Mouse (Mus musculus) midbrain, postnatal 0 days (tissue): ENCODE measurements around the gene Ercc2. TPM values are rescaled to one million over a fixed set of nuclear protein-coding genes. Genes with fewer than 3 reads are reported as not detected.

Experiments
- ATAC-seq: fragments of 200-750 bp; cut with Nextera tagmentation; 2 replicates; pipeline ENCODE4 v1.8.0; 2017; ENCODE audit warnings: moderate number of reproducible peaks, mild to moderate bottlenecking, moderate TSS enrichment, moderate library complexity; ENCODE audit not compliant: low FRiP score
- DNase-seq: peaks from one replicate; pipeline ENCODE4 v3.0.0-alpha.2; 2015; ENCODE audit warnings: low spot score
- H3K27ac ChIP-seq: fragments of 300-500 bp; sonication (generic); 2 replicates; pipeline ENCODE4 v1.5.1; 2014; ENCODE audit warnings: low read depth, mild to moderate bottlenecking, low read length, mixed read lengths
- H3K27me3 ChIP-seq: fragments of 300-500 bp; sonication (generic); 2 replicates; pipeline ENCODE4 v1.6.1; 2014; ENCODE audit warnings: low read length, control low read depth, mixed read lengths; ENCODE audit not compliant: insufficient read depth
- H3K36me3 ChIP-seq: fragments of 300-500 bp; sonication (generic); 2 replicates; pipeline ENCODE4 v1.6.1; 2014; ENCODE audit warnings: low read length, control low read depth, mixed read lengths; ENCODE audit not compliant: insufficient read depth
- H3K4me1 ChIP-seq: fragments of 300-500 bp; sonication (generic); 2 replicates; pipeline ENCODE4 v1.6.1; 2014; ENCODE audit warnings: mild to moderate bottlenecking, control low read depth, antibody characterized with exemption, low read length, mixed read lengths; ENCODE audit not compliant: insufficient read depth
- H3K4me2 ChIP-seq: fragments of 300-500 bp; sonication (generic); 2 replicates; pipeline ENCODE4 v1.6.1; 2014; ENCODE audit warnings: low read depth, mild to moderate bottlenecking, low read length, mixed read lengths; ENCODE audit not compliant: poor library complexity, severe bottlenecking
- H3K4me3 ChIP-seq: fragments of 300-500 bp; sonication (generic); 2 replicates; pipeline ENCODE4 v1.5.1; 2014; ENCODE audit warnings: low read depth, mild to moderate bottlenecking, low read length, moderate library complexity
- H3K9ac ChIP-seq: fragments of 300-500 bp; sonication (generic); replicated peaks from 2 replicates; pipeline ENCODE4 v1.6.1; 2014; ENCODE audit warnings: mild to moderate bottlenecking, low read length, moderate library complexity, mixed read lengths; ENCODE audit not compliant: poor library complexity, severe bottlenecking
- H3K9me3 ChIP-seq: fragments of 300-500 bp; sonication (generic); 2 replicates; pipeline ENCODE4 v1.6.1; 2016; ENCODE audit warnings: low read length, control low read depth
- CTCF ChIP-seq: IDR thresholded peaks from 2 replicates; pipeline ENCODE4 v1.5.1; 2016; ENCODE audit warnings: antibody characterized with exemption, mild to moderate bottlenecking
- WGBS: fragments of 180-500 bp; shearing (Covaris S2); extraction: QIAGEN DNeasy Blood & Tissue Kit; methylation state at CpG from one replicate; pipeline ENCODE4 v1.1.7; 2014; 5-methylcytosine and 5-hydroxymethylcytosine counted together
- polyA plus RNA-seq: library from polyadenylated mRNA; unstranded; fragments of >200 nt; fragmentation: Nextera tagmentation; extraction: Ambion mirVana; gene quantifications from 2 replicates; pipeline ENCODE4 v1.2.1, GENCODE M21; 2015
- total RNA-seq: library from RNA; depleted of rRNA; stranded (reverse); fragments of >200 nt; gene quantifications from 2 replicates; pipeline ENCODE4 v1.2.3, GENCODE M21; 2014

The Ercc2 gene
- total and polyA plus RNA-seq, 2 experiments from 2014 or later = 22.9 to 63.0 TPM

DNA sequence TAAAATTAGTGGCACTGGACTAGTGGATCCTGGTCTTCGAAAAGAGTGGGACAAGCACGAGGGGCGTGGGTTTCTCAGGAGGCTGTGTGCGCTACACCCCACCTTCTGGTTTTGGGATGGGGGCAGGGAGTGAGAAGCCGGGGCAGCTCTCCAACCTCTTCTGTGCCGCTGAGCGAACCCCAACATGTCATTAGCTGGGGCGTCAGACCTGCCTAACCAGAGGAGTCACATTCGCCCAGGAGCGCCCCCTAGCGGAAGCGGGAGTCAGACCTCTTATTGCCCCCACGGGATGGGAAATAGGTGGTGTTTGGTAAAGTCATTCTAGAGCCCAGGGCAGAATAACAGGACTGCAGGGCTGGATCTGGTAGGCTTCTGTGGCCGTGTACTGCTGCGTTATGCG is 20.1 kb upstream of the Ercc2 start:
- no peaks in the 10 kb centered on the region for H3K27me3 ChIP-seq
- H3K4me2 ChIP-seq = peak overlapping the region; percentile 96
- WGBS = 11% methylated on average over 16 of the region's 16 CpGs
- no peaks in the 10 kb centered on the region for H3K9me3 ChIP-seq
- peak overlapping the region; percentile 63 for H3K4me3 ChIP-seq
- H3K27ac ChIP-seq = no peak overlapping the region
- no peak overlapping the region for H3K9ac ChIP-seq
- no peaks in the 10 kb centered on the region for H3K4me1 ChIP-seq
- H3K36me3 ChIP-seq = no peaks in the 10 kb centered on the region
- ATAC-seq = no peak
- no peak for DNase-seq
- peak; percentile 68 for TF ChIP-seq CTCF

DNA sequence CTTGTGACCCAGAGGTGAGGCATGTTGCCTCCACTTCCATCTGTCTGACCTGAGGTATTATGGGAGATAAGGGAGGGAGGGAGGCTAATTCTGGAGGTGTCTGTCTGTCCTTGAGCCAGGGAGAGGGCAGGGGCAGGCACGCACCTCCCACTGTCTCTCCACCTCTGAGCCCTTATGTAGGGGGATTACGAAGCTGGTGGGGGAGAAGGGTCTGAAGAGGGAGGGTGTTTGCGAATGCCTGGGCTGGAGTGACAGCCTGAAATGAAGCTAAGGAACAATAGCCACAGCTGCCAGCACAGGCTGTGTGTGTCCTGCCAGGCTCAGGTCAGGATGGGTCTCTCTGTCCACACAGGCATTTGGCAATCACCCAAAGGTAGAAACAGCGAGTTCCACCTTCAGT is 19.5 kb upstream of the Ercc2 start:
- H3K4me3 ChIP-seq = no peak overlapping the region
- no peak for TF ChIP-seq CTCF
- H3K9me3 ChIP-seq = no peaks in the 10 kb centered on the region
- no peak overlapping the region for H3K27ac ChIP-seq
- H3K27me3 ChIP-seq = no peaks in the 10 kb centered on the region
- H3K9ac ChIP-seq = 0 out of 2 replicates have a peak overlapping the region, but pooled peaks have one; percentile 13
- no peaks in the 10 kb centered on the region for H3K4me1 ChIP-seq
- no peaks in the 10 kb centered on the region for H3K36me3 ChIP-seq
- WGBS = 13% methylated on average over 4 of the region's 4 CpGs
- ATAC-seq (no peak), DNase-seq (no peak)
- peak overlapping the region; percentile 96; the same call in 1 of the 2 replicates for H3K4me2 ChIP-seq

DNA sequence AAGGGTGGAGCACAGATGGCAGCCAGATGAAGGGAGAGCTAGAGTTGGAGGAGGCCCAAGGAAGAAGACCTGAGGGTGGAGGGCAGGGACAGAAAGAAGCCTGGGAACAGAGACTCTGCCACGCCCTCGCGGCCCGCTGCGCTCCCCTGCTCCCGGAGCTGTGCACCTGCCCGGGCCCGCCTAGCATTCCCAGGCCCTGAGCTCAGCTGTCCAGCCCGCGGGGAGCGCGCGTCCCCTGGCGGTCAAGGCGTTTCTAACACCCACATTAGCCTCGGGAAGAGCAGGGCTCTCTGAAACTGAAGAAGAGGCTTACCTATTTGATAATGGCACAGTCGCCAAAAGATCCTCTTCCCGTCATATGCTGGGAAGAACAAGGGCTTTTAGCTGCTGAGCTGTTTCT is 17.9 kb upstream of the Ercc2 start:
- Histone ChIP-seq H3K9me3 (no peaks in the 10 kb centered on the region), H3K27ac (no peak overlapping the region), H3K36me3 (no peaks in the 10 kb centered on the region), H3K9ac (no peak overlapping the region), H3K4me3 (no peak overlapping the region), H3K27me3 (no peaks in the 10 kb centered on the region; the same call in 1 of the 2 replicates), H3K4me1 (no peaks in the 10 kb centered on the region), H3K4me2 (no peak overlapping the region)
- peak; percentile 70 for TF ChIP-seq CTCF
- ATAC-seq (no peak), DNase-seq (no peak)
- WGBS = 3% methylated on average over 18 of the region's 18 CpGs

DNA sequence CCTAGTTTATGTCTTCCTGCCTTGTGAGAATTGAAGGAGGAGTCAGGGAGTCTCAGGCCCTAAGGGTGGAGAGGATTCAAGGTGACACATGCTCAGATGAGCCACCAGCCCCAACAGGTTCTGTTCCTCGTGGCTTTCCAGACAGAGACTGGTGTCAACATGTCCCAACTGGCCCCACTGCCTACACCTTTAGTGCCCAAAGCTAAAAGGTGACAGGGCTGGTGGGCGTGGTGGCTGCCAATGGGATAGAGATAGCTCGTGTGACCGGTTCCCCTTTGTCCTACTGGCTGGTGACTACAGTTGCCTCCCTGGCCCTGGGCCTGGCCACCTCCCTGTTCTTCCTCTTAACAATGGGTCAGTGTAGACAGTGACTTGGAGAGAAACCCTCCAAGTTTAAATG is 16.4 kb upstream of the Ercc2 start:
- Histone ChIP-seq H3K4me2 (no peak overlapping the region), H3K36me3 (no peaks in the 10 kb centered on the region), H3K9me3 (no peaks in the 10 kb centered on the region), H3K27me3 (no peaks in the 10 kb centered on the region; the same call in 1 of the 2 replicates), H3K4me3 (no peak overlapping the region), H3K4me1 (no peaks in the 10 kb centered on the region), H3K27ac (no peak overlapping the region), H3K9ac (no peak overlapping the region)
- TF ChIP-seq CTCF = no peak
- WGBS = 83% methylated on average over 4 of the region's 4 CpGs
- DNase-seq (no peak), ATAC-seq (no peak)

DNA sequence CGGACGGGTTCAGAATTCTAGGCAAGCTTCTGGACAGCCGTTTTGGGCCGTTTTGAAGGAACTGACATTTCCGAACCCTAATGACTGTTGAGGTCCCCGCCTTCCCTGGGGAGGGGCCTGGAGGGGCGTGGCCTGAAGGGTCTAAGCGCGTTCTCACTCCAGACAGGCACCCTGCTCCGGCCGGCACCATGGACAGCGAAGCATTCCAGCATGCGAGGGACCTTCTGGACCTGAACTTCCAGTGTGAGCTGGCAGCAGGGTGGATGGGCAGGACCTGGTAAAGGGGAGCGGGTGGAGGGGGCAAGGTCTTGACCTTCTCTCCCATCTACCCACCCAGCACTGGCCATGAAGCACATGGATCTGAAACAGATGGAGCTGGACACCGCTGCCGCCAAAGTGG is 13.4 kb upstream of the Ercc2 start:
- H3K27ac ChIP-seq = no peak overlapping the region
- no peak overlapping the region for H3K4me2 ChIP-seq
- no peak for TF ChIP-seq CTCF
- no peak for DNase-seq
- H3K36me3 ChIP-seq = no peaks in the 10 kb centered on the region
- no peak for ATAC-seq
- H3K9ac ChIP-seq = no peak overlapping the region
- H3K4me3 ChIP-seq = no peak overlapping the region
- no peaks in the 10 kb centered on the region for H3K4me1 ChIP-seq
- 34% methylated on average over 16 of the region's 16 CpGs for WGBS
- H3K27me3 ChIP-seq = no peaks in the 10 kb centered on the region; the same call in 1 of the 2 replicates
- H3K9me3 ChIP-seq = no peaks in the 10 kb centered on the region

DNA sequence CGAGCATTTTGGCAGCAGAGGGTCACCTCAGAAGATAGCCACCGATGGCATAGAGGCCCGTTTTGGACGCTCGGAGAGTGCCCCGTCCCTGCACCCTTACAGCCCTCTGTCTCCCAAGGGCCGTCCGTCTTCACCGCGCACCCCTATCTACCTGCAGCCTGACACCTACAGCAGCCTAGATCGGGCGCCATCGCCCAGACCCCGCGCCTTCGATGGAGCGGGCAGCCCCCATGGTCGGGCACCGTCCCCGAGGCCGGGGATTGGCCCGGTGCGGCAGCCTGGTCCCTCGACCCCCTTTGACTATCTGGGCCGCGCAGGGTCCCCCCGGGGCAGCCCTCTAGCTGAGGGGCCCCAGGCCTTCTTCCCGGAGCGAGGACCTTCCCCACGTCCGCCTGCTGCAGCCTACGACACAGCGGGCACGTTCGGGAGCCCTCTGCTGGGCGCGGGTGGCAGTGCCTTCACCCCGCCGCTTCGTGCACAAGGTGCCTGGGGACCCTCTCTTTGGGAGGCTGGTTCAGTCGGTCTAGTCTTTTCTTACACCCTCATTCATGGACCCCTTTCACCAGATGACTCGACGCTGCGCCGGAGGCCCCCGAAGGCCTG is 11.9 kb upstream of the Ercc2 start:
- peak; percentile 88 for TF ChIP-seq CTCF
- Histone ChIP-seq H3K4me3 (peak overlapping the region; percentile 41), H3K9ac (peak overlapping the region; percentile 61), H3K27ac (no peak overlapping the region), H3K4me1 (no peaks in the 10 kb centered on the region), H3K4me2 (peak overlapping the region; percentile 62), H3K36me3 (no peaks in the 10 kb centered on the region), H3K27me3 (no peaks in the 10 kb centered on the region; the same call in 1 of the 2 replicates), H3K9me3 (no peaks in the 10 kb centered on the region)
- WGBS = 11% methylated on average over 43 of the region's 46 CpGs
- peak; percentile 45 for DNase-seq
- peak; percentile 82 for ATAC-seq
